Mouse (Mus musculus): Measurements from ENCODE around the gene Nup210. TPM values are rescaled to one million over a fixed set of nuclear protein-coding genes. Genes with fewer than 3 reads are reported as not detected.

The Nup210 gene
- polyA plus RNA-seq, 1 experiment: 24.0 TPM

DNA sequence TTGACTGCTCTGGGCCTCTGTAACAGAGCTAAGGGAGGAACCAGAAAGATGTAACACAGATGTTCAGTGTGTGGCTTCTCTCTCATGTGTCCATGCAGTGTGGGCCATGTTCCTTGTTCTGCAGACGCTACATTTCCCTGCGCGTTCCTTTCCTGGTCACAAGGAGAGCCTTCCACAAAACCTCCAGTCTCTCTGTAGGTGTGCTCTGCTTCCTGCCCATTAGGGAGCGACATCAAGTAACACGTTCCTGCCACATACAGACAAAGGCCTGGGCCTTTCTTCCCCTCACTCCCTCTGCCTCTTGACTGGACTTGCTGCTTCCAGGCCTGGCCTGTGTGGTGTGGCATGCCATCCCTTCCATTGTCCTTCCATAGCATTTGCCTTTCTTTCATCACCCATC is 88.4 kb downstream of the Nup210 start:
- no peak for TF ChIP-seq GATA1 (IDR thresholded peaks at IDR 0.05; ENCODE audit: low read length)

DNA sequence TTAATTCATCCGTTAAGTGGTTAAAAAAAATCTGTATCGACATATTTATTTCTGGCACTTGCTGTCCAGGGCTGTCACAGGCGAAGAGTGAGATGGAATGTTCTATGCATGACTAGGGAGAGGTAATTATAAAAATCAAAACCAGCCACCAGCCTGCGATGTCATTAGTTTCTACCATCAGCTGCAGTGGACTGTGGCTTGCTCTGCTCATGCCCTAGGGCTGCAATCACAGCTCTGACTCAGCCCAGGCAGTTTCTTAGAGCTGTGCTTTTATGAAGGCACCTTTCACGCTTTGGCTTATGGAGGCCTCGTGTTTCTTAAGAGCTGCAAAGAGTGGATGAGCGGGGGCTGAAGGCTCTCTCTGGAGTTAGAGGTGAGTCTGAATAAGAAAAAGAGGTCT is 95.8 kb downstream of the Nup210 start:
- no peak for TF ChIP-seq GATA1 (IDR thresholded peaks at IDR 0.05; ENCODE audit: low read length)

DNA sequence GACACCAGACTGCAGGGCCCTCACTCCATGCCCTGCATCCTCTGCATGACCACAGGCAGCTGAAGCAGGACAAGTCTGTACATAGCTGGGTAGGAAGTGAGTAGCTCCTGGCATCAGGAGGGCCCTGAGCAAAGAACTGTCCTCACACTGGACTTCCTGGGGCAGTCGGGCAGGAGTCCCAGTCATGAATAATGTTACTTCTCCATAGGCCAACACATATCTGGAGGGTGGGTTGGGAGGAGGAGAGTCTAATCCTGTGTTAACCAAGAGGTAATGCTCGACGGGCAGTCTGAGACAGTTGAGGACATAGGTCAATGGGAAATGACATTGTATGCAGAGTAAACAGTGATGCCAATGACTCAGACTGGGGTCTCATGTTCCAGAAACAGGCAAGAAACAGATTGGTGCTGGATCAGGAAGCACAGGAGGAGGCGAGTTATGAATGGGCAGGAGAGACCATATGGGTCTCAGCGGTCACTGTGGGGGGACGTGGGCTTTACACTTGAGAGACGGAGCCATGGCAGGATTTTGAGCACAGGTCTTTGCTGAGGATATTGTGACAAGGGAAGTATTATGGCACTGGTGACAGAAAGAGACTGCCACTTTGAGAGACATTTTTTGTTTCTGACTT is 99.9 kb downstream of the Nup210 start:
- TF ChIP-seq GATA1 (IDR thresholded peaks at IDR 0.05; ENCODE audit: low read length): no peak

DNA sequence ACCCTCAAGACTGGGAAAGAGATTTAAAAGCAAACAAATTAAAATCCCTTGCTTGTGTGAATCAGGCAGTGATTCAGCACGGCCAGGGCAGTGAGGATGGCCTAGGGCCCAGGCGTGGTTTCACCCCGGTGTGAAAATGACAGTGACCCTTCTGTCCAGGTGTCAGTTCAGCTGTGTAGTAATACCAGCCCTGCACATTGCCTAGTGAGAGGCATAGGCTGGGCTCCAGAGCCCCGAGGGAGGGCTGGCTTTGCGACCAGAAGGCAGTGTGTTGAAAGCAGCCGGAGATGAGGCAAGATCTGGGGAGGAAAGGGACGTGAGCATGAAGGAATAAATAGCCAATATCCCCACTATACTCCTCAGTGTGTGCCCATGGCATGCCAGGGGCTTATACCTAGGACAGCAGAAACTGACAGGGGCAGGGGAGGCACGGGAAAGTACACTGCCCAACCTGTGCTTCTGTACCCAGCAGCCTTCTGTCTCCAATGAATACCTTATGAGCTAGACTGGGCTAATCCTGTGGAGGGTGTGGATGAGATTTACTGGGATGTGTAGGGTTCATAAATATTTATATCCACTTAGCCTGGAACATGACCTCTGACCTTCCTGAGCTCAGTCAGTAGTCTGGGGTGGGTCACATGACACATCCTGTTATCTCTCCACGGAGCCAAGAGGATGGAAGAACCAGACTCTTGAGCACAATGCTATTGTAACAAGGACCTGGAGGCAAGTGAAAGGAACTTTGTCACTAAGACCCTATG is 102.3 kb downstream of the Nup210 start:
- no peak for TF ChIP-seq GATA1 (IDR thresholded peaks at IDR 0.05; ENCODE audit: low read length)

DNA sequence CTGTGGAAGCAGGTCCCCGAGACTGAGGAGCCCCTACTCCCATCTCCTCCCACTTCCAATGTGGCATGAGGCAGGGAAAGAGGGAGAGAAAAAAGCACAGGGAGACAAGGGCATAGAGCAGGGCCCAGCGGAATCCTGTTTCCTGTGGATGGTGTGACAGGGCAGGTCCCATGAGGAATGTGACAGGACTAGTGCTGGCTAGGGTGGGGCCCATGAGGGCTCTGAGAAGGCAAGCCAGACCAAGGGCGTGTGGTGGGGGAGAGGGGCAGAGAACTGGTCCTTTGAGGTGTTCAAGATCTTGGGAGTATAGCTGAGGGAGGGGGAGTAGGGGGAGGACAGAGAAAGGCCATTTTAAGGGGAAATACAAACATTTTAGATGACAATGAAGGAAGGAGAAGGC is 104.2 kb downstream of the Nup210 start:
- TF ChIP-seq GATA1 (IDR thresholded peaks at IDR 0.05; ENCODE audit: low read length): no peak

DNA sequence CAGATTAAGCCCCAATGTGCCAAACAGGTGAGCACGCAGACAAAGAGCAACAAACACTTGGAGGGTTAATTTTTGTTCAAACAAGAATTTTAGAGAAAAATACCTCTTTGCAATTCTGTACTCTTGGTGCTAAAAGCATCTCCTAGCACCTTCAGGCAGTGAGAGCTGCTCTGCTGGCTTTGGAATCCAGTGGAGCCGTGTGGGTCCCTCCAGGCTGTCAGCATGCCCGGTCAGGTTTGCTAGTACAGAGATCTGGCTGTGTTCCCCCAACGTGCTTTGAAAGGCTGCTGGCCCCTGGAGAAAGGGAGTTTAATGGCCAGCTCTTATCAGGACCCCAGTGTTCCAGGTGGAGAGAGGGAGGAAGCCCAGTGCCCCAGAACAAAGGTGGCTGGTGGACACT is 105.1 kb downstream of the Nup210 start:
- TF ChIP-seq GATA1 (IDR thresholded peaks at IDR 0.05; ENCODE audit: low read length): no peak

DNA sequence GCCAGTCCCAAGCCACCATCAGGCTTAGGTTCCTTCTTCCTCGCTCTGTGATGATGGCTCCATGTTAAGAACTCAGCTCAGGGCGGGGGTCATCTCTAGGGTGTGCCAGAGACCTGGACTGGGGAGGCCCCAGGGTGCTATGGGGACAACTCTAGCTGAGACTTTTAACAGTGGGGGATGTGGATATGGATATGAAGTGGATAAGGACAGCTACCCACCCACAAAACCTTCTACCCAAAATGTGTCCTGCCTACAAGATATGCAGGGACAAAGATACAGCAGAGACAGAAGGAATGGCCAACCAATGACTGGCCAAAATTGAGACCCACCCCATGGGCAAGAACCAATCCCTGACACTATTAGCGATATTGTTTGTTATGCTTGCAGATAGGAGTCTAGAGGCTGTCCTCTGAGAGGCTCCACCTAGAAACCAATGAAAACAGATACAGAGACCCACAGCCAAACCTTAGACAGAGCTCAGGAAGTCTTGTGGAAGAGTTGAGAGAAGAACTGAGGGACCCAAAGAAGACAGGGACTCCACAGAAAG is 108.3 kb downstream of the Nup210 start:
- TF ChIP-seq GATA1 (IDR thresholded peaks at IDR 0.05; ENCODE audit: low read length): no peak

DNA sequence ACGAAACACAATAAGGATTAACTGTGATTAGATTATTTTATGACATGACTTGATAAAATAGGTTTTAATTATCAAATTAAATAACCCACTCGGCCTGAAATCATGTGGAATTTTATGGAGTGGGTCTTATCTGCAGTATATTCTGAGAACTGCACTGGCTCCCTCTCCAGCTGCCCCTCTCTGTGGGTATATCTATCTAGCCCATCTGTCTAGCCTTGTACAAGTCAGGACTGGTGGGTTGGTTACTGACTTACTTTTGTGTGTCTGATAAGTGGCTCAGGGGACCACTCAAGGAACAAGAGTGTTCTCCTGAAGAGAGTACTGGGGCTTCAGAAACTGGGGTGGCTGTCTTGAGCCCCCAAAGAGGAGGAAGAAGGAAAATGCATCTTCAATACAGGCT is 109.4 kb downstream of the Nup210 start:
- no peak for TF ChIP-seq GATA1 (IDR thresholded peaks at IDR 0.05; ENCODE audit: low read length)

DNA sequence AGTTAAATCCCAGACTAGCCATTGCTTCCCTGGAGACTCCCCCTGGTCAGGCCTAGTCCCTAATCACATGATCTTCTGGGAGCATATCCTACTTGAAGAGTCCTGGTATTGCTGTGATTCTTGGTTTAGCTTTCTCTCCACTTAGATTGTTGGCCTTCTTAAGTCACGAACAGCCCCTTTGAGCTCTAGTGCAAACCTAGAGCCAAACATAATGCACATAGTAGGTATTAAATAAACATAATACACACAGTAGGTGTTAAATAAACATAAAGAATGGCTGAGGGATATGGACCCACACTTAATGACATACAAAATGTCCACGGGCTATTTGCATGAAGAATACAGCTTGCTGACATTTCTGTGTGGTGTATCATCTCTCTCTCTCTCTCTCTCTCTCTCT is 112.5 kb downstream of the Nup210 start:
- no peak for TF ChIP-seq GATA1 (IDR thresholded peaks at IDR 0.05; ENCODE audit: low read length)

DNA sequence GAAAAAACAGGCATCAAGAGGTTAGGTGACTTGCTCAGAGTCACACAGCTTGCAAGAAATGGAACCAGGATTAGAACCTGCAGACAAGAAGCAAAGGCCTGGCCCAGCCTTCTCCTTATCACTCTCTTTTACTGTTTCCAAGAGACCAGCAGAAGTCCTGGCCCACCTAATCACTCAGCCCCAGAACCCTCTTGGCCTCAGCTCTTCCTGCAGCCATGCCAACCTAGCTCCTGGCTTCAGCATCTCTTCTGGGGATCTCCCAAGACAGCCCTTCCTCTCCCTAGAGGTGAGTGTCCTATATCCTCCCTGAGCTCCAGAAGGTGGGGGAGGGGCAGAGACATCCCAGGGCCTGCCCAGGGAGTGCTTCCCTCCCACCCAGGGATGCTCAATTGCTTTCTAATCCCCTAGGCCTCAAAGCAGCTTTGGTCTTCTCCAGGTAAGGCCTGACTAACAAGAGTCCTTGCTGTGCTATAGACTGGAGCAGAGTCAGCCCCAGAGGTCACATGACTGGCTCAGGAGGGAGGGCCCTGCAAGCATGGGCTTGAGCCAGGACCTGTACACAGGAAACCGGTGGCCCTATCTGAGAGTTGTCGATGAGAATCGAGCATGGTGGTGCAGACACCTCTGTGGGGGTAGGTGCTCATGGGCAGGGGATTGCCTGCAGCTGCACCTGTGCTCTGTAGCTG is 113.2 kb downstream of the Nup210 start:
- no peak for TF ChIP-seq GATA1 (IDR thresholded peaks at IDR 0.05; ENCODE audit: low read length)

DNA sequence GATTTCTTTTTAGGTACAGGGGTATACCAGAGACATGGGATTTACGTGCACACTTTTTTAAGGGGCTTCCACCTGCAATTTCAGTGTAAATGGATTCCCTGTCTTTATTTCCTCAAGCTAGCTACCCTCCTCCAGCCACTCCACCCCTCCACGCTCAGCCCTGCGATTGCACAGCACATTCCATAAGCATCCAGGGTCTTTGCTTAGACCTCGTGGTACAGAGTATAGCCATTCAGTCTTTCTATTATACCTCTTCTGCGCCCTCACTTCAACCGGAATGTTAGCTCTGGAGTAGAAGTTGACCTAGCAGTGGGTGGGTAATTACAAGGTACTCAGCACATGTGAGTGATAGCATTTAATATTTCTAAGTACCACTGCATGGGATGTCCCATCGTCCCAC is 115.1 kb downstream of the Nup210 start:
- no peak for TF ChIP-seq GATA1 (IDR thresholded peaks at IDR 0.05; ENCODE audit: low read length)

DNA sequence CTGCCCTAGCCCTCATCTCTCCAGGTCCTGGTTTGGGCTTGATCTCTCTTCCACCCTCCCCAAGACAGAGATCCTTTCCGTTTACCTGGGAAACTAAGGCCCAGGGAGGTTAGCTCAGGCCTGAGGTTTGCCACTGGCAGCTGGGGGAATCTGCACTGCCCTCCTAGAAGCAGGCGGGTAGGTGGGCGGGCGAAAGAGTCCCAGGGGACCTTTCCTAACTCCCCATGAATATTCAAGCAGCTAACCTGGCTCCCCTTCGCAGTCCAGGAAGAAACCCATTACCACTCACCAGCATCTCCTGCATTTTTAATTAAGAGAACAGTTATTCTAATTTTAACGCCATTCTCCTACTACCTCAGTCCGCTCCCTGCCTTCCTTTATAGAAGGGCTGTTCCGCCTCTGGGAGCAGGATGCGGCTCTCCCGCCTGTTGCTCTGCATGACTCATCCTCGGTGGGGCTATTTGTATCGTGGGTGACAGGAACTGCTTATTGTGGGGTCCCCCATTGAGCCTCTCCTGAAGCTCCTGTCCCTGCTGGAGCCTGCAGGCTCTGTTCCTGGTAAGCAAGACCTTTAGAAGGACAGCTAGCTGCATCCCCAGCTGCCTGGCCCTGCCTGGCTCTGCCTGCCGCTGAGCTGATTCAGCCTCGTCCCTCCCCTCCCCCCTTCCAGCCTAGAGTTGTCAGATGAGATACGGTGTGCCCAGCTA is 115.7 kb downstream of the Nup210 start:
- TF ChIP-seq GATA1 (IDR thresholded peaks at IDR 0.05; ENCODE audit: low read length): no peak

DNA sequence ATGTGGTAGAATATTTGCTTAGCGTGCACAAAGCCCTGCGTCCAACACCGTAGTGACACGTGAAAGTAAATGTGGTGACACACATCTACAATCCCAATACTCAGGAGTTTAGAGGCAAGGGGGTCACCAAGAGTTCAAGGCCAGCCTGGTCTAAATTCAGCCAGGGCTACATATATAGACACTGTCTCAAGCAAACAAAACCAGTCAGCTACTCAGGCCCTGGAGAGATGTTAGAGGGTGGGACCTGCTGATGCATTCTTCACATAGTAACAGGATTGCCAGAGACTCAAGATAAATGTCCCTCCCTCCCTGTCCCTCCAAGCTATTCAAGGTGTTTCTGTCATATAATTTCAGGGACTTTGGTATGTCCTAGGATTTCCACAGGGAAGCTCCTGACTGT is 117.5 kb downstream of the Nup210 start:
- TF ChIP-seq GATA1 (IDR thresholded peaks at IDR 0.05; ENCODE audit: low read length): no peak

DNA sequence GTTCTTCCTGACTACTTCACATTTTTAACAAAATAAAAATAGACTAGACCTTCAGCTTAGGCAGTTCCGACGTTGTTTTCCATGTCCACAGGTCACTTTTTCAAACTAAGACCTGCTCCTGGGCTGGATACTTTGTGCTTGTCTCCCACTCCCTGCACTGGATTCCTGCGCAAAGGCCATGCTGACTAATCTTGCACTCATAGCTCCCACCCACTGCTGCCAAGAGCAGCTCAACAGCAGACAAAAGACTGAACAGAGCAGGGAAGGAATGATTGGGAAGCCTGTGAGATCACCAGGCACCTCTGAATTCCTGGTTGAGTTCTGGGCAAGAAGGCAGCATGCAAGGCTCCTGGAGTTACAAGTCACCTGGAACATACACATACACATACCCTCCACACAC is 119.6 kb downstream of the Nup210 start:
- TF ChIP-seq GATA1 (IDR thresholded peaks at IDR 0.05; ENCODE audit: low read length): no peak

DNA sequence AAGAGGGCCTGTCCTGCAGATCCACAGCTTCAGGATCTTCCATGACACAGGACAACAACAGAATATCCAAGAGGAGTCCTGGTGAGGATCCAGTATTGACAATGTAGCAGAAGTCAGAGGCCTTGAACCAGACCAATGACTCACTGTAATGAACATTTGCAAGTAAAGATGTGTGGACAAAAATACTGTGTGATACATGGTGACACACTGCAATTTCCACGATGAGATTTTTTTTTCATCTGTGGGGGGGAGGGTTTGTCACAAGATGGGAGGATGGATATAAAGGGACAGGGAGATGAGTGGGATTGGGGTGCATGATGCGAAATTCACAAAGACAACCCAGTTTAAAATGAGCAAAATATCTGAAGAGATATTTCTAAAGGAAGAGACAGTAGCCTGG is 120.4 kb downstream of the Nup210 start:
- TF ChIP-seq GATA1 (IDR thresholded peaks at IDR 0.05; ENCODE audit: low read length): no peak

All from G1E-ER4 (cell line).